Mouse (Mus musculus) stomach, postnatal 0 days (tissue): ENCODE data around the gene Ly6f. TPM values are rescaled to one million over a fixed set of nuclear protein-coding genes. Genes with fewer than 3 reads are reported as not detected.
"Not testable (repeated sequence)": the region's sequence is repeated elsewhere in the genome, so short reads cannot be mapped to it uniquely, and the experiment has no call there.

ENCODE experiments used
- ATAC-seq: fragments of 200-750 bp; cut with Nextera tagmentation; 2 replicates; pipeline ENCODE4 v1.8.0; 2017; ENCODE audit not compliant: low FRiP score, low TSS enrichment
- DNase-seq: peaks from one replicate; pipeline ENCODE4 v3.0.0-alpha.2; 2016; ENCODE audit warnings: low spot score
- H3K27ac ChIP-seq: fragments of 300-500 bp; sonication (generic); replicated peaks from 2 replicates; pipeline ENCODE4 v1.5.1; 2014; ENCODE audit warnings: mild to moderate bottlenecking, control low read depth
- H3K27me3 ChIP-seq: fragments of 300-500 bp; sonication (generic); 2 replicates; pipeline ENCODE4 v1.6.1; 2014; ENCODE audit warnings: low read length; ENCODE audit not compliant: control insufficient read depth, insufficient read depth
- H3K36me3 ChIP-seq: fragments of 300-500 bp; sonication (generic); 2 replicates; pipeline ENCODE4 v1.6.1; 2014; ENCODE audit warnings: low read length, mixed read lengths; ENCODE audit not compliant: control insufficient read depth, insufficient read depth
- H3K4me1 ChIP-seq: fragments of 300-500 bp; sonication (generic); replicated peaks from 2 replicates; pipeline ENCODE4 v1.6.1; 2014; ENCODE audit warnings: antibody characterized with exemption; ENCODE audit not compliant: control insufficient read depth, insufficient read depth
- H3K4me2 ChIP-seq: fragments of 300-500 bp; sonication (generic); replicated peaks from 2 replicates; pipeline ENCODE4 v1.6.1; 2014; ENCODE audit warnings: low read depth, mild to moderate bottlenecking, control low read depth, moderate library complexity
- H3K4me3 ChIP-seq: fragments of 300-500 bp; sonication (generic); 2 replicates; pipeline ENCODE4 v1.5.1; 2014; ENCODE audit warnings: low read depth, low read length, control low read depth
- H3K9ac ChIP-seq: fragments of 300-500 bp; sonication (generic); 2 replicates; pipeline ENCODE4 v1.6.1; 2014; ENCODE audit warnings: mild to moderate bottlenecking, low read length, control low read depth, mixed read lengths
- H3K9me3 ChIP-seq: fragments of 300-500 bp; sonication (generic); 2 replicates; pipeline ENCODE4 v1.6.1; 2016; ENCODE audit warnings: low read length; ENCODE audit not compliant: control insufficient read depth
- CTCF ChIP-seq: IDR thresholded peaks from 2 replicates; pipeline ENCODE4 v1.5.1; 2016; ENCODE audit warnings: antibody characterized with exemption, low read depth, mild to moderate bottlenecking, moderate library complexity
- EP300 ChIP-seq: optimal IDR thresholded peaks from 2 replicates; pipeline ENCODE3; 2016; ENCODE audit warnings: antibody characterized with exemption
- WGBS: fragments of 180-500 bp; shearing (Covaris S2); extraction: QIAGEN DNeasy Blood & Tissue Kit; methylation state at CpG from one replicate; pipeline ENCODE4 v1.1.7; 2014; 5-methylcytosine and 5-hydroxymethylcytosine counted together
- polyA plus RNA-seq: library from polyadenylated mRNA; unstranded; fragments of >200 nt; fragmentation: Nextera tagmentation; extraction: Ambion mirVana; gene quantifications from 2 replicates; pipeline ENCODE4 v1.2.1, GENCODE M21; 2015

The Ly6f gene
- polyA plus RNA-seq, 1 experiment from 2014 or later, result not detected

GRCm38 (mm10) chr15:75271891-75272290, 3.7 kb downstream of the Ly6f start:
- Histone ChIP-seq H3K9me3 (no peaks in the 10 kb centered on the region), H3K36me3 (no peaks in the 10 kb centered on the region), H3K27me3 (no peaks in the 10 kb centered on the region), H3K4me2 (no peak overlapping the region), H3K4me3 (no peak overlapping the region), H3K9ac (no peak overlapping the region), H3K4me1 (no peaks in the 10 kb centered on the region), H3K27ac (no peak overlapping the region)
- no peak for DNase-seq
- ATAC-seq, result no peak
- WGBS, result 59% methylated on average over 3 of the region's 3 CpGs
- no peak for TF ChIP-seq CTCF

GRCm38 (mm10) chr15:75281991-75282390, 13.8 kb downstream of the Ly6f start:
- 74% methylated on average over 5 of the region's 5 CpGs for WGBS
- not testable (repeated sequence) for H3K9ac ChIP-seq, H3K27ac ChIP-seq, H3K9me3 ChIP-seq, DNase-seq, H3K4me3 ChIP-seq, H3K27me3 ChIP-seq, H3K36me3 ChIP-seq, H3K4me2 ChIP-seq, ATAC-seq, H3K4me1 ChIP-seq

GRCm38 (mm10) chr15:75286512-75286911, 18.3 kb downstream of the Ly6f start:
- not testable (repeated sequence) for H3K36me3 ChIP-seq, H3K27ac ChIP-seq, H3K4me2 ChIP-seq, H3K4me3 ChIP-seq, H3K4me1 ChIP-seq, H3K27me3 ChIP-seq, H3K9ac ChIP-seq, ATAC-seq, H3K9me3 ChIP-seq, DNase-seq
- WGBS, result 89% methylated on average over 4 of the region's 4 CpGs

GRCm38 (mm10) chr15:75292377-75292776, 24.2 kb downstream of the Ly6f start:
- Histone ChIP-seq H3K27me3 (no peaks in the 10 kb centered on the region), H3K4me3 (no peak overlapping the region), H3K4me2 (no peak overlapping the region), H3K27ac (no peak overlapping the region), H3K9ac (no peak overlapping the region), H3K36me3 (no peaks in the 10 kb centered on the region), H3K9me3 (no peaks in the 10 kb centered on the region), H3K4me1 (no peaks in the 10 kb centered on the region)
- ATAC-seq (no peak), DNase-seq (no peak)
- WGBS, result 67% methylated on average over 1 of the region's 1 CpGs
- TF ChIP-seq EP300 (no peak), CTCF (no peak)

GRCm38 (mm10) chr15:75293873-75294385, 25.7 kb downstream of the Ly6f start:
- ATAC-seq, result no peak
- no peak overlapping the region for H3K9ac ChIP-seq

GRCm38 (mm10) chr15:75306101-75306500, 37.9 kb downstream of the Ly6f start:
- Histone ChIP-seq H3K27me3 (no peaks in the 10 kb centered on the region), H3K4me3 (no peak overlapping the region), H3K27ac (no peak overlapping the region), H3K9me3 (no peaks in the 10 kb centered on the region), H3K4me1 (no peaks in the 10 kb centered on the region), H3K36me3 (no peaks in the 10 kb centered on the region), H3K9ac (no peak overlapping the region), H3K4me2 (no peak overlapping the region)
- DNase-seq, result no peak
- ATAC-seq, result no peak
- no peak for TF ChIP-seq CTCF
- TF ChIP-seq EP300, result no peak
- WGBS, result 58% methylated on average over 1 of the region's 1 CpGs

More at GRCm38 (mm10) chr15:75293873-75294385, 25.7 kb downstream of the Ly6f start:
- Histone ChIP-seq H3K27me3 (no peaks in the 10 kb centered on the region), H3K27ac (no peak overlapping the region), H3K9me3 (no peaks in the 10 kb centered on the region), H3K4me2 (no peak overlapping the region), H3K36me3 (no peaks in the 10 kb centered on the region), H3K4me3 (no peak overlapping the region), H3K4me1 (no peaks in the 10 kb centered on the region)
- TF ChIP-seq CTCF, result no peak
- TF ChIP-seq EP300, result no peak
- DNase-seq, result no peak
- 85% methylated on average over 7 of the region's 7 CpGs for WGBS
